Mouse (Mus musculus) lung, postnatal 0 days (tissue): ENCODE measurements around the gene Fat1. TPM values are rescaled to one million over a fixed set of nuclear protein-coding genes. Genes with fewer than 3 reads are reported as not detected.

Experiments used
- ATAC-seq: fragments of 200-750 bp; cut with Nextera tagmentation; 2 replicates; pipeline ENCODE4 v1.8.0; 2017; ENCODE audit warnings: moderate library complexity
- DNase-seq: peaks from one replicate; pipeline ENCODE4 v3.0.0-alpha.2; 2016; ENCODE audit warnings: low spot score
- H3K27ac ChIP-seq: fragments of 300-500 bp; sonication (generic); 2 replicates; pipeline ENCODE4 v1.5.1; 2014; ENCODE audit warnings: antibody characterized with exemption, mild to moderate bottlenecking, low read length, mixed read lengths
- H3K27me3 ChIP-seq: fragments of 300-500 bp; sonication (generic); replicated peaks from 2 replicates; pipeline ENCODE4 v1.6.1; 2014; ENCODE audit warnings: low read length, mixed read lengths; ENCODE audit not compliant: insufficient read depth
- H3K36me3 ChIP-seq: fragments of 300-500 bp; sonication (generic); 2 replicates; pipeline ENCODE4 v1.6.1; 2014; ENCODE audit warnings: low read length, mixed read lengths; ENCODE audit not compliant: insufficient read depth
- H3K4me1 ChIP-seq: fragments of 300-500 bp; sonication (generic); 2 replicates; pipeline ENCODE4 v1.6.1; 2014; ENCODE audit warnings: antibody characterized with exemption, low read depth, low read length, mixed read lengths; ENCODE audit not compliant: insufficient read depth
- H3K4me2 ChIP-seq: fragments of 300-500 bp; sonication (generic); replicated peaks from 2 replicates; pipeline ENCODE4 v1.6.1; 2014; ENCODE audit warnings: low read depth, mild to moderate bottlenecking, low read length, moderate library complexity, mixed read lengths
- H3K4me3 ChIP-seq: fragments of 300-500 bp; sonication (generic); 2 replicates; pipeline ENCODE4 v1.5.1; 2014; ENCODE audit warnings: low read depth, low read length
- H3K9ac ChIP-seq: fragments of 300-500 bp; sonication (generic); replicated peaks from 2 replicates; pipeline ENCODE4 v1.6.1; 2014; ENCODE audit warnings: low read depth, mild to moderate bottlenecking
- H3K9me3 ChIP-seq: fragments of 300-500 bp; sonication (generic); 2 replicates; pipeline ENCODE4 v1.6.1; 2016; ENCODE audit warnings: low read length, mixed read lengths
- CTCF ChIP-seq: IDR thresholded peaks from 2 replicates; pipeline ENCODE4 v1.5.1; 2016; ENCODE audit warnings: antibody characterized with exemption, mild to moderate bottlenecking
- EP300 ChIP-seq: IDR thresholded peaks from 2 replicates; pipeline ENCODE4 v1.6.1; 2016; ENCODE audit warnings: antibody characterized with exemption, mild to moderate bottlenecking, control low read depth
- WGBS: fragments of 180-500 bp; shearing (Covaris S2); extraction: QIAGEN DNeasy Blood & Tissue Kit; methylation state at CpG from one replicate; pipeline ENCODE4 v1.1.7; 2014; 5-methylcytosine and 5-hydroxymethylcytosine counted together
- polyA plus RNA-seq: library from polyadenylated mRNA; unstranded; fragments of >200 nt; fragmentation: Nextera tagmentation; extraction: Ambion mirVana; gene quantifications from 2 replicates; pipeline ENCODE4 v1.2.1, GENCODE M21; 2015

Fat1 gene
- polyA plus RNA-seq: 7.2 and 7.3 TPM in 2 replicates

DNA sequence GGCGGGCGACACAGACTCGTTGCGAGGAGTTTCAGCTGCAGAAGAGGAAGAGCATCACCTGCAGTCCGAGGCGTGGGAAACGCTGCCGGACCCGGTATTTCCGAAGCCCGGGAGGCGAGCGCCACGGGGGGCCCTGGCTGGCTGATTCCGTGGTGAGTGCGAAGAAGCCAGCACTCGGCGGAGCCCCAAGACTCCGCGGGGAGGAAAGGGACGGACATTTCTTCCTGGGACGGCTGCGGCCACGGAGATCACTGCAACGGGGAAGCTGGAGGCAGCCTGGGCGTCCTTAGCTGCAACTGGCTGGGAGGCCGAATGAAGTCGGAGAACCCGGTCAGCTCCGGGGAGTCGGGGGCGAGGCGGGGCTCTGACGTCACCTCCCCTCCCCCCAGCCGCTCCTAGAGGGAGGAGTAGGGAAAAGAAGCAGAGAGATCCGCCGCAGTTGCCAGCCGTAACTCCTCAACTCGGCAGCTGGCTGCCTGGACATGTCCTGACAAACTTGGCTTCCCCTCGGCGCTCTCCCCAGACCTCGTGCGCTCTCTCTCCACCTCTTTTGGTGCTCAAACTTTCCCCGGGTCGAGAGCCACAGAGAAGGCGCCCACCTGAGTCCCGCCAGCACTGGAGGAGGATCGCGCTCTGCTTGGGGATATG lies at the start of gene Fat1:
Gene Fat1 (plus strand): TSS at position 598 of the 648 bp plus-strand sequence.
- Histone ChIP-seq H3K4me2 (peak within 1 kb of the TSS; percentile 86), H3K4me1 (peaks cover 6% of the 10 kb centered on the region; the same call in 1 of the 2 replicates), H3K36me3 (no peaks in the 10 kb centered on the region), H3K4me3 (peak within 1 kb of the TSS; percentile 75), H3K9me3 (no peaks in the 10 kb centered on the region), H3K27ac (peak within 1 kb of the TSS; percentile 93), H3K27me3 (no peaks in the 10 kb centered on the region), H3K9ac (peak within 1 kb of the TSS; percentile 53)
- TF ChIP-seq CTCF: peak; percentile 59
- TF ChIP-seq EP300: peak; percentile 19; the same call in 1 of the 2 replicates
- DNase-seq: peak; percentile 95
- peak; percentile 74 for ATAC-seq
- WGBS: under 1% methylated on average over 44 of the region's 49 CpGs

DNA sequence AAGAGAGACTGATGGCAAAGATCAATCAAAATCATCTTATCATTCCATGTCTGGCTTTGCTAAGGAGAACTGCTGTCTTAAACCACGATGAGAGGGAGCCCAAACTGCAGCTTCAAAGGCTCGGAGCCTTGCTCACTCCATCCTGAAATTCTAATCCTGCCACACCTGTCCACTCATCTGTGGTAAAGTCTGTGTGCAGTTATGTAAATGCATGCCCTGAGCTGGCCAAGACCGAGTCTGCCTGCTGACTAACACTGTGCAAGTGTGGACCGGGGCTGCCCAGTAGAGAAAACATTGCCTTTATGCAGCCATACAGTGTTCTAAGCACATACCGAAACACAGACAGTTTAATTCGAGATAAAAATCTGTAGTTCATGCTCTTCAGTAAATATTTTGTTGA lies 40.6 kb upstream of the Fat1 start:
- no peak overlapping the region for H3K9ac ChIP-seq
- no peak for ATAC-seq
- H3K4me3 ChIP-seq: no peak overlapping the region
- no peak overlapping the region for H3K4me2 ChIP-seq
- no peaks in the 10 kb centered on the region for H3K36me3 ChIP-seq
- 43% methylated on average over 6 of the region's 6 CpGs for WGBS
- no peaks in the 10 kb centered on the region for H3K4me1 ChIP-seq
- no peak overlapping the region for H3K27ac ChIP-seq
- no peaks in the 10 kb centered on the region for H3K9me3 ChIP-seq
- TF ChIP-seq CTCF: no peak
- no peak for TF ChIP-seq EP300
- no peak for DNase-seq
- H3K27me3 ChIP-seq: no peaks in the 10 kb centered on the region

DNA sequence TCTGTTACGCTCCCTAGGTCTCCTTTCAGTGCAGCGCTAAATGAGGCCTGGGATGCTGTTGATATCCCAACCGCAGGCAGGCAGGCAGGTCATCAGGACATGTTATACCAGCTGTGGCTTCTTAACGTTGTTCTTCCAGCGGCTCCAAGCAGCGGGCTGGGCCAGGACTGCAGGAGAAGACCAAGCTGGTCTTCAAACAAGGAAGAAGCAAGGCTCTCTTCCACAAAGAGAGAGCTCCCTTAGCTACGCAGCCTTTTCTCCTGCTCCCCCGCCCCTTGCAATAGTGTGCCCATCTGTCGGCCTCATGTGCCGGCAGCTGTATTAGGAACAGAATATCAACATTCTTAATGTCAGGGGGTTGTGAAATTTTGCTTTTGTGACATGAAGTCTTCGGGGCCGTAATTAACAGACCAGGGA lies 35.7 kb upstream of the Fat1 start:
- Histone ChIP-seq H3K4me1 (no peaks in the 10 kb centered on the region), H3K4me3 (no peak overlapping the region), H3K9ac (no peak overlapping the region), H3K36me3 (no peaks in the 10 kb centered on the region), H3K9me3 (no peaks in the 10 kb centered on the region), H3K4me2 (no peak overlapping the region), H3K27ac (no peak overlapping the region), H3K27me3 (no peaks in the 10 kb centered on the region)
- peak; percentile 59 for DNase-seq
- peak; percentile 67 for ATAC-seq
- 55% methylated on average over 12 of the region's 12 CpGs for WGBS
- TF ChIP-seq EP300 (no peak), CTCF (no peak)

DNA sequence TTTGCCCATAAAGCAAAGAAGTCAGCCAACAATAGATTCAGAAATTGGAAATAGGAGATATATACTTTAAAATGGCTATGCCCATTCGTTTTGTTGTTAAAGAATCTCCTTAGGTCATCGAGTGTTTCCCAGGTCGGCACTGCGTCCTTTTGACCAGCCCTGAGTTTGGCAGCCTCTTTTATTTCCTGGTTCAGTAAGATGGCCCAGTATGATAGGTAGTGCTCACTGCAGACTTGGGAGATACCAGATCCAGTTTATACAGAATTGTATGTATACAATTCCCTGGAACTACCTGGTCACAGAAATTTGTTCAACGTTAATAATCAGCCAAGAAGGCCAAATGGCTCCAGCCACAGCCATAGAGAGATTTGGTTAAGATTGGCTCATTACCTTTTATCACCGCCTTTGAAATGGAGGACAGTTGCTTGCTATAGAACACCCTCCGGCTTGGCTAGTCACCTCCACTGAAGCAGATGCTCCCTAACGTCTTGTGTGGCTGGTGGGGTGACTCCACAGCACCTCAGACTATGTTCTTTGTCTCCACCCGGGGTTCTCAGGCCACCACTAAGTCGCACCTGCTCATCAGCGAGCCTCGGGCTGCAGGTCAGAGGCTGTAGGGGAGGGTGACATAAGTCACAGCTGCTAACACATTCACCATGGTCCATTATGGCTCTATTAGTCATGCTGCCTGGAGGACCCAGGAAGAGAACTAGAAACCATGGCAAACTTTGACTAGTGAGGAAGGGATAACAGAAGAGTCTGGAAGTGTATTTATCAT lies 23.9 kb upstream of the Fat1 start:
- DNase-seq (no peak), ATAC-seq (no peak)
- 74% methylated on average over 12 of the region's 12 CpGs for WGBS
- no peak overlapping the region for H3K4me3 ChIP-seq
- H3K4me2 ChIP-seq: no peak overlapping the region
- no peaks in the 10 kb centered on the region for H3K27me3 ChIP-seq
- no peak overlapping the region for H3K27ac ChIP-seq
- no peaks in the 10 kb centered on the region for H3K9me3 ChIP-seq
- no peaks in the 10 kb centered on the region for H3K4me1 ChIP-seq
- H3K36me3 ChIP-seq: no peaks in the 10 kb centered on the region
- H3K9ac ChIP-seq: no peak overlapping the region
- no peak for TF ChIP-seq CTCF
- TF ChIP-seq EP300: no peak

DNA sequence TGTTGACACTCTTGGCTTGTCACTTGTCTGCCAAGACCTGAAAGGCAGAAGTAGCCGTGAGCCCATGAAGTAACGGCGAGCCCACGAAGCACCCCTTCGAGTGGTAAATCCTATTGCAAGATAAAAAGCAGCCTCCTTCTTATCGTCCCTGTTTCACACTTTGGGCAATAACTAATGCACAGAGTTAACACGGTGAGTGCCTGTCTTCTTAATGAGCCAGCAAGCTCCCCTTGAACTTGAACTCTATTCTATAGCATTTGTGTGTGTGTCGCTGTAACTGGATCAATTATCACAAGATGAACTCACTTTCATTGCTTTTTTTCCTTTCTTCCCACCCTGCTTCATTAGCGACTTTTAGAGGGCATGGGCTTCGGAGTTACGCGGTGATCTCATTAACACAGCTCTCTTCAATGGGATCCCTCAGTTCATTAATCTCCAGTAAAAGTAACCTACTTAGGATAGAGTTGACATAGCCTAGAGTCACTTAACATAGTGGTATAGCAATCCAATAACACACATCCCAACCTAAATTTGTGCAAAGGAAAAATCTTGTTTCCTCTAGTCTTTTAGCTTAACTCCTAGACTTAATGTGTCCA lies 15.7 kb upstream of the Fat1 start:
- H3K4me3 ChIP-seq: no peak overlapping the region
- 84% methylated on average over 12 of the region's 12 CpGs for WGBS
- no peak overlapping the region for H3K4me2 ChIP-seq
- no peak for TF ChIP-seq EP300
- DNase-seq (no peak), ATAC-seq (no peak)
- no peak overlapping the region for H3K27ac ChIP-seq
- no peaks in the 10 kb centered on the region for H3K4me1 ChIP-seq
- no peaks in the 10 kb centered on the region for H3K36me3 ChIP-seq
- no peak overlapping the region for H3K9ac ChIP-seq
- H3K9me3 ChIP-seq: no peaks in the 10 kb centered on the region
- no peaks in the 10 kb centered on the region for H3K27me3 ChIP-seq

DNA sequence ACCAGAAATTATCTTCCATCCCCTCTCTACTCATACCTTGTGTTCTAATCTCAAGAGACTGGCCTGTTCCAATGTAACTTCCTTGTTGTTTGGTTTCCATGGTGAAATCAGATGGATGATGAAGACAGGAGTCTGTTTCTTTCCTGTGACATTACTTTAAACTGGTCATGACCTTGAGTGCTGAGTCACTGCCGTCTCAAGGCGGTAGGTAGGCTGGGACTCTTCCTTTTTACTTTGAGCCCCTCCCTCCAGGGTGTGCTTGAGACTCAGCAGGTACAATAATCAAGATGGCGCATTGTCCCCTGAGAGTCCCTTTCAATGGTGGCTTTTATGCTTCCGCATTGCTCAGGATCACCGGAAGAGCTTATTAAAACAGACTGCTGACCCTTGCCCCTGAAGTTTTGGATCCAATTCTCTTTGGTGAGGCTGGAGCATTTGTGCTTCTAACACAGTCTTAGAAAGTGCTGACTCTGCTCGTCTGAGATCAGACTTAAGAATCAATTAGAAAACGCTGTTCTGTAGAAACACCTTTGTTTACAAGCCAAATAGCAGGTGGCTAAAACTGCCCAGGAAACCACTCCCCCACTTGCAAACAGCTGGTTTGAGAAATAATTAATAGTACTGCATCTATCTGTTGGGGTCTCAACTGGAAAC lies 14.7 kb upstream of the Fat1 start:
- no peak for ATAC-seq
- H3K9ac ChIP-seq: no peak overlapping the region
- H3K9me3 ChIP-seq: no peaks in the 10 kb centered on the region
- no peak overlapping the region for H3K27ac ChIP-seq
- DNase-seq: no peak
- no peak overlapping the region for H3K4me3 ChIP-seq
- 65% methylated on average over 7 of the region's 7 CpGs for WGBS
- no peaks in the 10 kb centered on the region for H3K4me1 ChIP-seq
- H3K27me3 ChIP-seq: no peaks in the 10 kb centered on the region
- no peak for TF ChIP-seq CTCF
- no peak for TF ChIP-seq EP300
- no peaks in the 10 kb centered on the region for H3K36me3 ChIP-seq
- no peak overlapping the region for H3K4me2 ChIP-seq
